Mouse (Mus musculus) CH12.LX (cell line): ENCODE measurements around the gene Ifna6. TPM values are rescaled to one million over a fixed set of nuclear protein-coding genes. Genes with fewer than 3 reads are reported as not detected.

Source experiments
- DNase-seq: peaks from one replicate; pipeline ENCODE4 v3.0.0-alpha.2; 2013; ENCODE audit errors: extremely low read depth
- H3K27ac ChIP-seq: 2 replicates; pipeline ENCODE4 v1.5.1; 2012; ENCODE audit warnings: low read depth, mild to moderate bottlenecking, control low read depth, moderate library complexity; ENCODE audit not compliant: insufficient read depth
- H3K27me3 ChIP-seq: replicated peaks from 2 replicates; pipeline ENCODE3; 2012; ENCODE audit warnings: inconsistent platforms
- H3K36me3 ChIP-seq, 2 experiments: replicated peaks in 1 of 2; 2 replicates each; pipeline versions ENCODE3 to v1.6.1; 2012; ENCODE audit warnings: inconsistent platforms in 1 of 2, low read length in 1 of 2, mild to moderate bottlenecking in 1 of 2, mixed read lengths in 1 of 2, moderate library complexity in 1 of 2; ENCODE audit not compliant: control insufficient read depth in 1 of 2, insufficient read depth in 1 of 2
- H3K4me1 ChIP-seq, 2 experiments: 2 replicates each; pipeline ENCODE4 v1.6.1; 2012; ENCODE audit warnings: inconsistent platforms in 1 of 2, moderate library complexity in 1 of 2; ENCODE audit not compliant: insufficient read depth in 2 of 2, control insufficient read depth in 1 of 2
- H3K4me2 ChIP-seq: 2 replicates; pipeline ENCODE4 v1.6.1; 2012; ENCODE audit warnings: low read depth, mild to moderate bottlenecking, control low read depth; ENCODE audit not compliant: poor library complexity, insufficient read depth, severe bottlenecking
- H3K4me3 ChIP-seq, 3 experiments: fragments of 150-350 bp in 1 of 3; sonication (generic) in 1 of 3; replicated peaks in 1 of 3; 2 replicates each; pipeline versions ENCODE3 to v1.5.1; 2011 to 2012; ENCODE audit warnings: low read depth in 2 of 3, low read length in 2 of 3, mild to moderate bottlenecking in 2 of 3, moderate library complexity in 2 of 3, control low read depth in 1 of 3, improper control_type of control experiment in 1 of 3, inconsistent platforms in 1 of 3, mixed read lengths in 1 of 3; ENCODE audit not compliant: poor library complexity in 1 of 3
- H3K79me2 ChIP-seq: replicated peaks from 2 replicates; pipeline ENCODE4 v1.6.1; 2012; ENCODE audit warnings: mild to moderate bottlenecking, moderate library complexity; ENCODE audit not compliant: control insufficient read depth, poor library complexity, insufficient read depth, severe bottlenecking; ENCODE audit errors: extremely low read depth
- H3K9ac ChIP-seq: 2 replicates; pipeline ENCODE4 v1.6.1; 2012; ENCODE audit warnings: low read depth, mild to moderate bottlenecking, control low read depth, moderate library complexity; ENCODE audit not compliant: insufficient read depth
- H3K9me3 ChIP-seq: replicated peaks from 2 replicates; pipeline ENCODE3; 2012; ENCODE audit warnings: low read length, inconsistent platforms, mixed read lengths
- BHLHE40 ChIP-seq: IDR thresholded peaks from 2 replicates; pipeline ENCODE4 v1.6.1; 2011; ENCODE audit warnings: mild to moderate bottlenecking, low read depth, low read length, improper control_type of control experiment
- E2F4 ChIP-seq: IDR thresholded peaks from 2 replicates; pipeline ENCODE4 v1.6.1; 2011; ENCODE audit warnings: low read depth, low read length, improper control_type of control experiment; ENCODE audit not compliant: insufficient replicate concordance
- ELF1 ChIP-seq: IDR thresholded peaks from 2 replicates; pipeline ENCODE4 v1.6.1; 2014; ENCODE audit warnings: low read depth, mild to moderate bottlenecking, inconsistent platforms, low read length, improper control_type of control experiment
- EP300 ChIP-seq: IDR thresholded peaks from 2 replicates; pipeline ENCODE4 v1.6.1; 2011; ENCODE audit warnings: low read length, improper control_type of control experiment
- GABPA ChIP-seq: IDR thresholded peaks from 2 replicates; pipeline ENCODE4 v1.6.1; 2012; ENCODE audit warnings: low read depth, low read length, improper control_type of control experiment, inconsistent platforms; ENCODE audit not compliant: insufficient replicate concordance
- HCFC1 ChIP-seq: IDR thresholded peaks from 2 replicates; pipeline ENCODE4 v1.6.1; 2012; ENCODE audit warnings: low read depth, mild to moderate bottlenecking, inconsistent platforms, low read length, improper control_type of control experiment
- KAT2A ChIP-seq: IDR thresholded peaks from 2 replicates; pipeline ENCODE4 v1.6.1; 2012; ENCODE audit warnings: low read length, improper control_type of control experiment, inconsistent platforms; ENCODE audit not compliant: insufficient replicate concordance
- MAFK ChIP-seq: IDR thresholded peaks from 2 replicates; pipeline ENCODE4 v1.6.1; 2011; ENCODE audit warnings: low read length, improper control_type of control experiment; ENCODE audit not compliant: insufficient replicate concordance
- MXI1 ChIP-seq: IDR thresholded peaks from 2 replicates; pipeline ENCODE4 v1.6.1; 2011; ENCODE audit warnings: mild to moderate bottlenecking, low read depth, low read length, improper control_type of control experiment
- NELFE ChIP-seq: IDR thresholded peaks from 2 replicates; pipeline ENCODE4 v1.6.1; 2011; ENCODE audit warnings: low read depth, low read length, improper control_type of control experiment
- POLR2A ChIP-seq: IDR thresholded peaks from 2 replicates; pipeline ENCODE4 v1.6.1; 2011; ENCODE audit warnings: low read depth, mild to moderate bottlenecking, improper control_type of control experiment, low read length
- RCOR1 ChIP-seq: conservative IDR thresholded peaks from 2 replicates; pipeline ENCODE4 v1.6.1; 2012; ENCODE audit warnings: low read depth, mild to moderate bottlenecking, inconsistent platforms, low read length, improper control_type of control experiment
- ZNF384 ChIP-seq: IDR thresholded peaks from 2 replicates; pipeline ENCODE4 v1.6.1; 2012; ENCODE audit warnings: low read depth, low read length, improper control_type of control experiment, inconsistent platforms
- dilution Hi-C: fragments of 300-500 bp; cut with MboI; formaldehyde crosslinking; loops from 2 replicates; pipeline ENCODE4 v1.14.3; 2020; ENCODE audit warnings: low sequenced_read_pairs; ENCODE audit not compliant: extremely low pct_unique_long_range_greater_than_20kb, extremely low pct_ligation_motif_present
- in situ Hi-C: fragments of 300-500 bp; cut with MboI; formaldehyde crosslinking; loops from 3 replicates; pipeline ENCODE4 v1.14.3; 2019; ENCODE audit warnings: low sequenced_read_pairs, low pct_ligation_motif_present, low pct_unique_long_range_greater_than_20kb, mixed read lengths
- polyA plus RNA-seq: library from polyadenylated mRNA; unstranded; fragments of >175 nt; gene quantifications from 2 replicates; pipeline ENCODE4 v1.2.1, GENCODE M21; 2012; ENCODE audit warnings: low read depth; ENCODE audit not compliant: insufficient read length
- total RNA-seq, 2 experiments: library from RNA; depleted of rRNA; stranded (reverse); fragments of 300-350 nt in 1 of 2; fragments of >200 nt in 1 of 2; gene quantifications; 2 replicates each; pipeline ENCODE4 v1.2.3; 2012 to 2014

Ifna6 gene
- total and polyA plus RNA-seq, 3 experiments, result not detected

- TF ChIP-seq HCFC1 (no peak), ELF1 (no peak), RCOR1 (no peak), KAT2A (no peak), POLR2A (no peak), BHLHE40 (no peak), GABPA (no peak), MAFK (no peak), E2F4 (0 out of 2 replicates have a peak, but pooled peaks have one; percentile 41), ZNF384 (no peak)
These were observed 18.1 kb downstream of the Ifna6 start (continued) for GRCm38 (mm10) chr4:88845334-88845733.

GRCm38 (mm10) chr4:88849698-88850097 lies 22.5 kb downstream of the Ifna6 start, which contains the start of gene Ifna1:
Gene Ifna1, plus strand, starts transcription at chr4:88850087.
- H3K4me1 ChIP-seq, result no peaks in the 10 kb centered on the region
- DNase-seq, result no peak
- no peaks in the 10 kb centered on the region for H3K9me3 ChIP-seq
- dilution Hi-C loops, result no loop called here
- H3K27me3 ChIP-seq, result peaks cover 49% of the 10 kb centered on the region
- TF ChIP-seq ELF1 (no peak), EP300 (no peak)
- H3K27ac ChIP-seq, result no peak within 1 kb of the TSS
- H3K79me2 ChIP-seq, result no peaks in the 10 kb centered on the region
- H3K36me3 ChIP-seq, result no peaks in the 10 kb centered on the region
- no peak within 1 kb of the TSS for H3K4me3 ChIP-seq
- in situ Hi-C loops, result no loop called here
- H3K9ac ChIP-seq, result no peak within 1 kb of the TSS
- no peak within 1 kb of the TSS for H3K4me2 ChIP-seq

GRCm38 (mm10) chr4:88851026-88851763 lies 24.0 kb downstream of the Ifna6 start:
- Histone ChIP-seq H3K4me1 (no peaks in the 10 kb centered on the region), H3K79me2 (no peaks in the 10 kb centered on the region), H3K9ac (no peak overlapping the region), H3K4me2 (no peak overlapping the region), H3K27ac (no peak overlapping the region), H3K4me3 (no peak overlapping the region), H3K27me3 (peaks cover 41% of the 10 kb centered on the region), H3K36me3 (no peaks in the 10 kb centered on the region), H3K9me3 (peaks cover 2% of the 10 kb centered on the region)
- TF ChIP-seq NELFE, result no peak
- TF ChIP-seq ZNF384, result no peak
- TF ChIP-seq MXI1, result no peak
- no peak for DNase-seq
- dilution Hi-C loops (no loop called here), in situ Hi-C loops (no loop called here)
